Mouse (Mus musculus) G1E (cell line): ENCODE measurements around the gene Fam114a2. TPM values are rescaled to one million over a fixed set of nuclear protein-coding genes. Genes with fewer than 3 reads are reported as not detected.

Source experiments
- ATAC-seq: 2 replicates; pipeline ENCODE4 v1.8.0; 2016; ENCODE audit warnings: mild to moderate bottlenecking; ENCODE audit not compliant: insufficient number of reproducible peaks, poor library complexity, low FRiP score, severe bottlenecking; ENCODE audit errors: extremely low read depth
- DNase-seq: peaks from one replicate; pipeline ENCODE4 v3.0.0; 2012; ENCODE audit warnings: low spot score
- H3K27me3 ChIP-seq: 2 replicates; pipeline ENCODE4 v1.6.1; 2012; ENCODE audit warnings: mild to moderate bottlenecking, low read length, inconsistent platforms; ENCODE audit not compliant: insufficient read depth
- H3K36me3 ChIP-seq: replicated peaks from 2 replicates; pipeline ENCODE3; 2012; ENCODE audit warnings: mild to moderate bottlenecking, inconsistent platforms
- H3K4me1 ChIP-seq: 2 replicates; pipeline ENCODE4 v1.6.1; 2012; ENCODE audit warnings: low read depth, low read length, inconsistent platforms, mixed read lengths; ENCODE audit not compliant: insufficient read depth
- H3K4me3 ChIP-seq: 2 replicates; pipeline ENCODE4 v1.5.1; 2012; ENCODE audit warnings: low read depth, mild to moderate bottlenecking, inconsistent platforms, low read length, moderate library complexity, mixed read lengths
- H3K9me3 ChIP-seq: replicated peaks from 2 replicates; pipeline ENCODE4 v1.6.1; 2012; ENCODE audit warnings: inconsistent platforms
- CTCF ChIP-seq: IDR thresholded peaks from 2 replicates; pipeline ENCODE4 v1.5.1; 2012; ENCODE audit warnings: low read depth, low read length, inconsistent platforms, mixed read lengths
- GATA1 ChIP-seq: IDR thresholded peaks from 2 replicates; pipeline ENCODE4 v1.6.1; 2012; ENCODE audit warnings: borderline replicate concordance, low read length, inconsistent platforms, mixed read lengths
- GATA2 ChIP-seq: IDR thresholded peaks from 2 replicates; pipeline ENCODE4 v1.6.1; 2012; ENCODE audit warnings: low read depth, low read length, inconsistent platforms, borderline replicate concordance
- POLR2AphosphoS5 ChIP-seq: IDR thresholded peaks from 2 replicates; pipeline ENCODE4 v1.6.1; 2012; ENCODE audit warnings: low read depth, low read length, inconsistent platforms; ENCODE audit not compliant: insufficient replicate concordance
- TAL1 ChIP-seq: conservative IDR thresholded peaks from 2 replicates; pipeline ENCODE4 v1.6.1; 2012; ENCODE audit warnings: low read depth, low read length, inconsistent platforms, mixed read lengths
- polyA plus RNA-seq: library from polyadenylated mRNA; stranded (reverse); fragments of >175 nt; gene quantifications from 2 replicates; pipeline ENCODE4 v1.2.3, GENCODE M21; 2012
- total RNA-seq, 2 experiments: library from RNA; stranded (forward) in 1 of 2; stranded (reverse) in 1 of 2; fragments of 200-1000 nt in 1 of 2; fragments of >200 nt in 1 of 2; fragmentation: Nextera tagmentation in 1 of 2; gene quantifications; 2 replicates each; pipeline ENCODE4 v1.2.3; 2014 to 2017

The Fam114a2 gene
- total and polyA plus RNA-seq, 3 experiments: 2.7 to 55.9 (median 41.2) TPM

GRCm38 (mm10) chr11:57503155-57503554, 15.3 kb downstream of the Fam114a2 start:
- Histone ChIP-seq H3K9me3 (no peaks in the 10 kb centered on the region), H3K36me3 (peaks cover 91% of the 10 kb centered on the region), H3K27me3 (no peaks in the 10 kb centered on the region), H3K4me1 (peaks cover 2% of the 10 kb centered on the region; the same call in 1 of the 2 replicates), H3K4me3 (no peak overlapping the region)
- no peak for DNase-seq
- no peak for TF ChIP-seq TAL1
- no peak for TF ChIP-seq CTCF
- no peak for TF ChIP-seq GATA1
- TF ChIP-seq GATA2: no peak
- ATAC-seq: no peak

- ATAC-seq (no peak), DNase-seq (no peak)
- Histone ChIP-seq H3K9me3 (no peaks in the 10 kb centered on the region), H3K36me3 (peaks cover 92% of the 10 kb centered on the region), H3K4me1 (peaks cover 2% of the 10 kb centered on the region; the same call in 1 of the 2 replicates), H3K27me3 (no peaks in the 10 kb centered on the region), H3K4me3 (no peak overlapping the region)
- no peak for TF ChIP-seq TAL1
- TF ChIP-seq GATA1: no peak
- no peak for TF ChIP-seq GATA2
- no peak for TF ChIP-seq CTCF
- TF ChIP-seq POLR2AphosphoS5: no peak
Observed at GRCm38 (mm10) chr11:57498215-57498614, 20.2 kb downstream of the Fam114a2 start.

GRCm38 (mm10) chr11:57497701-57498100, 20.7 kb downstream of the Fam114a2 start:
- peaks cover 93% of the 10 kb centered on the region for H3K36me3 ChIP-seq
- TF ChIP-seq POLR2AphosphoS5 (no peak), CTCF (no peak), GATA1 (no peak), GATA2 (no peak), TAL1 (no peak)
- no peak for DNase-seq

GRCm38 (mm10) chr11:57496462-57497039, 21.9 kb downstream of the Fam114a2 start:
- Histone ChIP-seq H3K9me3 (no peaks in the 10 kb centered on the region), H3K4me1 (peaks cover under 1% of the 10 kb centered on the region; the same call in 1 of the 2 replicates), H3K27me3 (no peaks in the 10 kb centered on the region), H3K4me3 (no peak overlapping the region), H3K36me3 (peaks cover 94% of the 10 kb centered on the region)
- no peak for DNase-seq
- ATAC-seq: no peak
- no peak for TF ChIP-seq CTCF
- TF ChIP-seq GATA2: no peak
- no peak for TF ChIP-seq TAL1
- TF ChIP-seq POLR2AphosphoS5: no peak
- TF ChIP-seq GATA1: no peak

More at GRCm38 (mm10) chr11:57497701-57498100, 20.7 kb downstream of the Fam114a2 start:
- Histone ChIP-seq H3K4me3 (no peak overlapping the region), H3K9me3 (no peaks in the 10 kb centered on the region), H3K4me1 (peaks cover 2% of the 10 kb centered on the region; the same call in 1 of the 2 replicates), H3K27me3 (no peaks in the 10 kb centered on the region)
- ATAC-seq: no peak

- Histone ChIP-seq H3K4me3 (no peak overlapping the region), H3K4me1 (no peaks in the 10 kb centered on the region), H3K27me3 (no peaks in the 10 kb centered on the region), H3K9me3 (no peaks in the 10 kb centered on the region), H3K36me3 (peaks cover 81% of the 10 kb centered on the region)
- no peak for ATAC-seq
- TF ChIP-seq GATA1: no peak
- no peak for TF ChIP-seq CTCF
- TF ChIP-seq GATA2: no peak
- no peak for TF ChIP-seq TAL1
- no peak for TF ChIP-seq POLR2AphosphoS5
- DNase-seq: no peak
Observed at GRCm38 (mm10) chr11:57488436-57488835, 30.0 kb downstream of the Fam114a2 start.

GRCm38 (mm10) chr11:57478077-57478476, 40.3 kb downstream of the Fam114a2 start:
- no peak for TF ChIP-seq GATA2
- no peak for TF ChIP-seq GATA1
- no peak for TF ChIP-seq CTCF
- no peak for TF ChIP-seq POLR2AphosphoS5
- TF ChIP-seq TAL1: no peak
- H3K9me3 ChIP-seq: no peaks in the 10 kb centered on the region
- H3K4me1 ChIP-seq: no peaks in the 10 kb centered on the region
- no peaks in the 10 kb centered on the region for H3K27me3 ChIP-seq
- H3K4me3 ChIP-seq: no peak overlapping the region
- H3K36me3 ChIP-seq: peaks cover 30% of the 10 kb centered on the region
- ATAC-seq (no peak), DNase-seq (no peak)

- Histone ChIP-seq H3K27me3 (no peaks in the 10 kb centered on the region), H3K4me1 (no peaks in the 10 kb centered on the region), H3K4me3 (no peak overlapping the region), H3K36me3 (peaks cover 2% of the 10 kb centered on the region), H3K9me3 (no peaks in the 10 kb centered on the region)
- TF ChIP-seq CTCF: 0 out of 2 replicates have a peak, but pooled peaks have one; percentile 14
- TF ChIP-seq GATA1: no peak
- DNase-seq: peak; percentile 26
- ATAC-seq: no peak
Observed at GRCm38 (mm10) chr11:57475119-57475518, 43.3 kb downstream of the Fam114a2 start.
